Mouse (Mus musculus) myocyte (in vitro differentiated cells): Measurements from ENCODE around the gene Cldn10. TPM values are rescaled to one million over a fixed set of nuclear protein-coding genes. Genes with fewer than 3 reads are reported as not detected.

ENCODE experiments used
- H3K27me3 ChIP-seq: one replicate; pipeline ENCODE4 v1.6.1; 2011; ENCODE audit not compliant: control insufficient read depth, insufficient read depth, insufficient read length
- H3K36me3 ChIP-seq: one replicate; pipeline ENCODE4 v1.6.1; 2011; ENCODE audit not compliant: control insufficient read depth, insufficient read depth
- H3K4me2 ChIP-seq: one replicate; pipeline ENCODE4 v1.6.1; 2011; ENCODE audit warnings: low read depth, control low read depth
- H3K4me3 ChIP-seq: one replicate; pipeline ENCODE4 v1.5.1; 2011; ENCODE audit warnings: mild to moderate bottlenecking, control low read depth, moderate library complexity
- H3K79me2 ChIP-seq: one replicate; pipeline ENCODE4 v1.6.1; 2011; ENCODE audit not compliant: control insufficient read depth, insufficient read depth
- H3ac ChIP-seq: one replicate; pipeline ENCODE4 v1.6.1; 2011; ENCODE audit not compliant: control insufficient read depth, insufficient read length
- CEBPB ChIP-seq: IDR thresholded peaks from 2 replicates; pipeline ENCODE4 v1.6.1; 2011; ENCODE audit warnings: mild to moderate bottlenecking, moderate library complexity; ENCODE audit not compliant: poor library complexity, insufficient read depth, severe bottlenecking
- E2F4 ChIP-seq: IDR thresholded peaks from one replicate; pipeline ENCODE4 v1.6.1; 2011; ENCODE audit warnings: mild to moderate bottlenecking, control low read depth, moderate library complexity; ENCODE audit not compliant: insufficient read depth
- MAX ChIP-seq: IDR thresholded peaks from one replicate; pipeline ENCODE4 v1.6.1; 2011; ENCODE audit warnings: low read depth, mild to moderate bottlenecking, control low read depth
- MYOD1 ChIP-seq, 3 experiments: IDR thresholded peaks; one replicate each; pipeline ENCODE4 v1.6.1; 2011; ENCODE audit warnings: control low read depth in 2 of 3, low read depth in 2 of 3, mild to moderate bottlenecking in 2 of 3, moderate library complexity in 1 of 3; ENCODE audit not compliant: insufficient read length in 2 of 3, control insufficient read depth in 1 of 3
- MYOG ChIP-seq, 3 experiments: IDR thresholded peaks; one replicate each; pipeline ENCODE4 v1.6.1; 2011; ENCODE audit warnings: control low read depth in 2 of 3, low read depth in 2 of 3, mild to moderate bottlenecking in 2 of 3; ENCODE audit not compliant: insufficient read length in 2 of 3, control insufficient read depth in 1 of 3, insufficient read depth in 1 of 3
- POLR2A ChIP-seq: IDR thresholded peaks from one replicate; pipeline ENCODE4 v1.6.1; 2011; ENCODE audit warnings: low read depth, mild to moderate bottlenecking, control low read depth, moderate library complexity; ENCODE audit not compliant: insufficient read length
- POLR2AphosphoS2 ChIP-seq: IDR thresholded peaks from one replicate; pipeline ENCODE4 v1.6.1; 2011; ENCODE audit warnings: low read depth, control low read depth; ENCODE audit not compliant: insufficient read length
- REST ChIP-seq: IDR thresholded peaks from one replicate; pipeline ENCODE4 v1.6.1; 2011; ENCODE audit warnings: mild to moderate bottlenecking, control low read depth, moderate library complexity; ENCODE audit not compliant: insufficient read depth, insufficient read length
- SRF ChIP-seq: IDR thresholded peaks from one replicate; pipeline ENCODE4 v1.6.1; 2011; ENCODE audit warnings: low read depth; ENCODE audit not compliant: control insufficient read depth, insufficient read length
- TCF12 ChIP-seq: IDR thresholded peaks from one replicate; pipeline ENCODE4 v1.6.1; 2011; ENCODE audit warnings: mild to moderate bottlenecking, control low read depth; ENCODE audit not compliant: poor library complexity, insufficient read depth, severe bottlenecking
- TCF3 ChIP-seq: IDR thresholded peaks from one replicate; pipeline ENCODE4 v1.6.1; 2011; ENCODE audit warnings: low read depth, control low read depth; ENCODE audit not compliant: insufficient read length
- USF1 ChIP-seq: IDR thresholded peaks from one replicate; pipeline ENCODE4 v1.6.1; 2011; ENCODE audit warnings: low read depth, mild to moderate bottlenecking, control low read depth, moderate library complexity
- polyA plus RNA-seq: library from polyadenylated mRNA; unstranded; fragments of >200 nt; fragmentation: generic; extraction: Trizol; gene quantifications from one replicate; pipeline ENCODE4 v1.2.1, GENCODE M21; 2012; ENCODE audit warnings: missing spikeins

Cldn10 gene
- polyA plus RNA-seq, 1 experiment = not detected

DNA sequence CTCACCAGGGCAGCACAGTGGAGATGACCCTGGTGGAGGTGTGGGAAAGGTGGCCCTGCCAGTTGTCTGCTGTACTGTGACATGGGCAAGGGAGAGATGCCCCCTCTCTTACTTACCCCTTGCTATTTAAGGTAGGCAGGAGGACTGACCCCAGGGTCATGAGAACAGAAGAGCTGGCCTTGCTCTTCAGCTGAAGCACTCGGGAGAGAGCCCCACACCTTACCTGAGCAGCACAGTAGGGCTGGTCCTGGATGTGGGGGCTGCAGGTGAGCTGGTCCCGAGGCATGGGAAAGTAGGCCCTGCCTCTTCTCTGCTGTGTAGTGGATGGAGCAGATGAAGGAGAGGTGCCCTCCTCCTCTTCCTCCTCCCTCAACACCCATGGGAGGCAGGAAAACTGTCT lies 11.3 kb upstream of the Cldn10 start:
- Histone ChIP-seq H3K79me2 (no peaks in the 10 kb centered on the region), H3ac (no peak overlapping the region), H3K4me3 (no peak overlapping the region), H3K27me3 (peaks cover under 1% of the 10 kb centered on the region), H3K4me2 (no peak overlapping the region), H3K36me3 (no peaks in the 10 kb centered on the region)
- TF ChIP-seq USF1 (no peak), TCF12 (no peak), SRF (no peak), E2F4 (no peak), MAX (no peak), POLR2A (no peak), MYOD1 (IDR thresholded peaks at IDR 0.05; ENCODE audit: control insufficient read depth in 1 of 3, insufficient read length in 2 of 3, low read depth in 2 of 3) (no peak), POLR2AphosphoS2 (no peak), REST (no peak), CEBPB (no peak), TCF3 (no peak), MYOG (IDR thresholded peaks at IDR 0.05; ENCODE audit: control insufficient read depth in 1 of 3, insufficient read depth in 1 of 3, insufficient read length in 2 of 3, low read depth in 2 of 3) (no peak)

DNA sequence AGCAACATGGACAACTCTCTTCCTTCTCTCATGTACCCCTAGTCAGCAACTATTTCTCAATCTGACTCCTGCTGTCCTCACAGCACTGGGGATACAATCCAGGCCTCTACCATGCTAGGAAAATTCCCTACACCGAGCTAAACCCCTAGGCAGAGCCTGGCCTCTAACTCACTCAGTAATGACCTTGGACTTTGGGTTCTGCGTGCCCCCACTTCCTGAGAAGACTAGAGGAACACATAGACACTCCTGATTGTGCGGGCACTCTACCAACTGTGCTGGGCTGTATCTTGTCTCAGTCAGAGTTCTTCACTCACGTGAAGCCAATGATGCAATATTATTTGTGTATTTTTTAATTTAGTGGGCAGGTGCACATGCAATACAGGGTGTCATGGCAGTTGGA lies 10.2 kb upstream of the Cldn10 start:
- H3K4me3 ChIP-seq = no peak overlapping the region
- TF ChIP-seq POLR2A (no peak), TCF3 (no peak), REST (no peak), SRF (no peak), MYOG (IDR thresholded peaks at IDR 0.05; ENCODE audit: control insufficient read depth in 1 of 3, insufficient read depth in 1 of 3, insufficient read length in 2 of 3, low read depth in 2 of 3) (no peak), USF1 (no peak), MYOD1 (IDR thresholded peaks at IDR 0.05; ENCODE audit: control insufficient read depth in 1 of 3, insufficient read length in 2 of 3, low read depth in 2 of 3) (no peak), TCF12 (no peak), MAX (no peak), CEBPB (no peak), E2F4 (no peak), POLR2AphosphoS2 (no peak)

DNA sequence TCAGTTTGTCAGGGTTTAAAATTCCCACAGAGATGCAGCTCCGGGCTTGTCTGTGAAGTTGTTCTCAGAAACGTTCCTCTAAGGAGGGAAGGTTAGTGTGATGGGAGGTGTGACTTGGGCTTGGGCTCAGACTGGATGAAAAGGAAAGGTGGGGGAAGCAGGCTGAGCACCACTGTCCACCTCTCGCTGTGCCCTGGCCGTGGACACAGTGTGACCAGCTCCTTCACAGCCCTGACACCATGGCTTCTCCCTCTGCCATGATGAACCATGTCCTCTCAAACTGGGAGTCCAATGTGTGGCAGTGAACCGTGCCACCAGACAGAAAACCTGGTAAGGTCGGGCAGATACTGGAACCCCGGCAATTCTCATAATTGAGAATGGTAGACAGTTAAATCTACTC lies 6.1 kb upstream of the Cldn10 start:
- Histone ChIP-seq H3K36me3 (no peaks in the 10 kb centered on the region), H3ac (no peak overlapping the region), H3K4me2 (no peak overlapping the region), H3K4me3 (no peak overlapping the region), H3K27me3 (peaks cover 8% of the 10 kb centered on the region), H3K79me2 (no peaks in the 10 kb centered on the region)
- TF ChIP-seq USF1 = no peak
- no peak for TF ChIP-seq REST
- TF ChIP-seq SRF = no peak
- TF ChIP-seq MYOD1 (IDR thresholded peaks at IDR 0.05; ENCODE audit: control insufficient read depth in 1 of 3, insufficient read length in 2 of 3, low read depth in 2 of 3) = no peak
- no peak for TF ChIP-seq POLR2AphosphoS2
- TF ChIP-seq TCF3 = no peak
- no peak for TF ChIP-seq CEBPB
- no peak for TF ChIP-seq MYOG (IDR thresholded peaks at IDR 0.05; ENCODE audit: control insufficient read depth in 1 of 3, insufficient read depth in 1 of 3, insufficient read length in 2 of 3, low read depth in 2 of 3)
- no peak for TF ChIP-seq MAX
- TF ChIP-seq TCF12 = no peak
- TF ChIP-seq E2F4 = no peak
- no peak for TF ChIP-seq POLR2A

More for the DNA sequence above, 10.2 kb upstream of the Cldn10 start:
- no peak overlapping the region for H3K4me2 ChIP-seq
- no peaks in the 10 kb centered on the region for H3K36me3 ChIP-seq
- no peak overlapping the region for H3ac ChIP-seq
- H3K79me2 ChIP-seq = no peaks in the 10 kb centered on the region
- peaks cover 8% of the 10 kb centered on the region for H3K27me3 ChIP-seq

DNA sequence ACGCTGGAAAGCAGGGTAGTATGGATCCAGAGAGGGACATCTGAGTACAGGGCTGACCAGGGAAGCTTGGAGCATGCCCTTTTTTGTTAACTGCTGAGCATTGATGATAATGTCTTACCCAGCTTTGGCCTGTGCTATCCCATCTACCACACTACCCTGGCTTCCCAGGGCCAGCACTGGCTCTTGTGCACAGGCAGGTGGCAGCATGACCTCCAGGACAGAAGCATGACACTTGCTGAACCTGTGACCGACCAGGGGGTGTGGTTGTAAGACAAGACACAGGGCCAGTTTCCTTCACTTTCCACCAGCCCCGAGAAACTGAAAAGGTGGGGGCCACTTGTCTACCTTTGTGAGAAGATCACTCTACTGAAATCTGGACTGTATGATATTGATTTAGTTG lies 5.5 kb upstream of the Cldn10 start:
- H3ac ChIP-seq = no peak overlapping the region
- H3K4me2 ChIP-seq = no peak overlapping the region
- no peaks in the 10 kb centered on the region for H3K79me2 ChIP-seq
- H3K4me3 ChIP-seq = no peak overlapping the region
- peaks cover 8% of the 10 kb centered on the region for H3K27me3 ChIP-seq
- TF ChIP-seq MAX (no peak), TCF12 (no peak), REST (no peak), MYOD1 (IDR thresholded peaks at IDR 0.05; ENCODE audit: control insufficient read depth in 1 of 3, insufficient read length in 2 of 3, low read depth in 2 of 3) (no peak), POLR2AphosphoS2 (no peak), MYOG (IDR thresholded peaks at IDR 0.05; ENCODE audit: control insufficient read depth in 1 of 3, insufficient read depth in 1 of 3, insufficient read length in 2 of 3, low read depth in 2 of 3) (no peak), CEBPB (no peak), SRF (no peak), POLR2A (no peak), USF1 (no peak), TCF3 (no peak), E2F4 (no peak)
- H3K36me3 ChIP-seq = no peaks in the 10 kb centered on the region
